Mouse (Mus musculus): ENCODE results near the gene Gm21721. TPM values are rescaled to one million over a fixed set of nuclear protein-coding genes. Genes with fewer than 3 reads are reported as not detected.

Gm21721 gene
- not detected for polyA plus RNA-seq (2015; fragmentation: Illumina TruSeq; extraction: RNeasy Lipid Tissue Mini Kit (QIAGEN cat#74804); ENCODE audit: insufficient read depth, low read depth, low replicate concordance)

DNA sequence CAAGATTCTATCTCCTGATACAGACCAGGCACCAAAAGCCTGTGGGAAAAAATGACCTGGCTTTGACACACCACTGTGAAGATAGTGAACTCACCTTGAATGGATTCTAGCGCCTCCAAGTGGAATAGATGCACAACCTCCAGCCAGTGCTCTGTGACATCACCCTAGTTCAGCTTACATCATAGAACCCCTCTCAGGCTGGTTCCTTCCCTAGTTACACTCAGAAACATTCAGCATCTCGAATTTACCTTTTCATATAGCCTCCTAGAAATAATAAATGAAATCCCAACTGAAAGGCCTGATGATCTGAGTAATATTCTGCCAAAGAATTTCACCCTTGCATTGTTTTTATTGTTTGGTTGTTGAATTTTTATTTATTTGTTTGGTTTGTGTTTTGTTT lies at the start of gene Gm21721:
Gene Gm21721, minus strand, starts transcription at position 101 of the 400 bp plus-strand sequence.

Other genes with a start within 250 kb of the Gm21721 start
- not detected for gene Gm21292, start 68.3 kb downstream of the Gm21721 start, polyA plus RNA-seq (2015; fragmentation: Illumina TruSeq; extraction: RNeasy Lipid Tissue Mini Kit (QIAGEN cat#74804); ENCODE audit: insufficient read depth, low read depth, low replicate concordance)
- not detected for gene Gm21812, start 145.0 kb upstream of the Gm21721 start, polyA plus RNA-seq (2015; fragmentation: Illumina TruSeq; extraction: RNeasy Lipid Tissue Mini Kit (QIAGEN cat#74804); ENCODE audit: insufficient read depth, low read depth, low replicate concordance)
- not detected for gene Gm21874, start 214.0 kb upstream of the Gm21721 start, polyA plus RNA-seq (2015; fragmentation: Illumina TruSeq; extraction: RNeasy Lipid Tissue Mini Kit (QIAGEN cat#74804); ENCODE audit: insufficient read depth, low read depth, low replicate concordance)